Comparison of ENCODE assay signal across 10 mouse cellular contexts in genomic region chr17:56338909-56339308, GRCm38 (mm10). TPM values are rescaled to one million over a fixed set of nuclear protein-coding genes. Genes with fewer than 3 reads are reported as not detected.
DNase-seq lines count a peak whose midpoint lies in the region; ATAC-seq and TF ChIP-seq lines count a peak whose summit lies in the region.
"Had no signal": no experiment of that assay in that cellular context is flagged by ENCODE, and none has a peak within 500 bp of the region (broad histone marks: within the 10 kb centered on the region; RNA-seq: fewer than 3 reads in every experiment).

No protein-coding gene starts in this region.

- H3K27ac ChIP-seq in neural tube, embryonic 11.5 days (ENCODE audit: low read depth, low read length), result no peak overlapping the region
- H3K27ac ChIP-seq in neural tube, embryonic 15.5 days (replicated peaks), result no peak overlapping the region
- no peak overlapping the region for H3K27ac ChIP-seq in kidney, postnatal 0 days
- no peak overlapping the region for H3K27ac ChIP-seq in intestine, embryonic 15.5 days
- no peak overlapping the region for H3K27ac ChIP-seq in hindbrain, embryonic 13.5 days

- no peaks in the 10 kb centered on the region for H3K9me3 ChIP-seq in neural tube, embryonic 11.5 days (ENCODE audit: control insufficient read depth, low read length)
- no peaks in the 10 kb centered on the region for H3K9me3 ChIP-seq in neural tube, embryonic 15.5 days (replicated peaks)
- H3K9me3 ChIP-seq in kidney, postnatal 0 days (replicated peaks; ENCODE audit: low read length), result no peaks in the 10 kb centered on the region
- H3K9me3 ChIP-seq in intestine, embryonic 15.5 days, result no peaks in the 10 kb centered on the region
- H3K9me3 ChIP-seq in hindbrain, embryonic 13.5 days, result no peaks in the 10 kb centered on the region

- H3K4me1 ChIP-seq in neural tube, embryonic 11.5 days (ENCODE audit: control insufficient read depth, insufficient read depth, low read length), result no peaks in the 10 kb centered on the region
- peaks cover 34% of the 10 kb centered on the region for H3K4me1 ChIP-seq in neural tube, embryonic 15.5 days
- no peaks in the 10 kb centered on the region; the same call in none of the 2 replicates for H3K4me1 ChIP-seq in kidney, postnatal 0 days (replicated peaks; ENCODE audit: insufficient read depth, low read length)
- peaks cover 8% of the 10 kb centered on the region; the same call in 1 of the 2 replicates for H3K4me1 ChIP-seq in intestine, embryonic 15.5 days (replicated peaks)
- peaks cover 55% of the 10 kb centered on the region for H3K4me1 ChIP-seq in hindbrain, embryonic 13.5 days (replicated peaks)

- no peak overlapping the region for H3K4me3 ChIP-seq in neural tube, embryonic 11.5 days (ENCODE audit: low read depth, low read length)
- no peak overlapping the region for H3K4me3 ChIP-seq in neural tube, embryonic 15.5 days (replicated peaks)
- H3K4me3 ChIP-seq in kidney, postnatal 0 days (replicated peaks; ENCODE audit: low read depth, low read length), result no peak overlapping the region
- no peak overlapping the region for H3K4me3 ChIP-seq in intestine, embryonic 15.5 days (replicated peaks)
- H3K4me3 ChIP-seq in hindbrain, embryonic 13.5 days, result no peak overlapping the region
- H3K4me3 ChIP-seq: myocyte had no signal

- peak; percentile 70 for DNase-seq in adrenal gland, postnatal 14 days
- no peak for DNase-seq in adrenal gland, adult 2 months
- peak; percentile 35 for DNase-seq in neural tube, embryonic 11.5 days (ENCODE audit: low spot score)
- peak; percentile 24 for DNase-seq in kidney, postnatal 0 days (ENCODE audit: low spot score)
- peak; percentile 43 to 56 for DNase-seq in monocyte, adult 2 months (ENCODE audit: low read depth in 1 of 2, low spot score in 2 of 2)

- WGBS in neural tube, embryonic 11.5 days, result 53% methylated on average over 4 of the region's 4 CpGs
- 69% methylated on average over 4 of the region's 4 CpGs for WGBS in neural tube, embryonic 15.5 days
- WGBS in kidney, postnatal 0 days, result 59% methylated on average over 4 of the region's 4 CpGs
- 55% methylated on average over 4 of the region's 4 CpGs for WGBS in intestine, embryonic 15.5 days
- WGBS in hindbrain, embryonic 13.5 days, result 49% methylated on average over 4 of the region's 4 CpGs

- no peaks in the 10 kb centered on the region for H3K36me3 ChIP-seq in neural tube, embryonic 11.5 days (ENCODE audit: control insufficient read depth, insufficient read depth, low read length)
- H3K36me3 ChIP-seq in neural tube, embryonic 15.5 days, result no peaks in the 10 kb centered on the region
- no peaks in the 10 kb centered on the region for H3K36me3 ChIP-seq in kidney, postnatal 0 days (ENCODE audit: insufficient read depth, low read length)
- no peaks in the 10 kb centered on the region for H3K36me3 ChIP-seq in intestine, embryonic 15.5 days
- peaks cover 6% of the 10 kb centered on the region for H3K36me3 ChIP-seq in hindbrain, embryonic 13.5 days

- no peak overlapping the region for H3K4me2 ChIP-seq in neural tube, embryonic 11.5 days (ENCODE audit: low read depth)
- no peak overlapping the region for H3K4me2 ChIP-seq in neural tube, embryonic 15.5 days
- no peak overlapping the region for H3K4me2 ChIP-seq in kidney, postnatal 0 days (ENCODE audit: low read length)
- H3K4me2 ChIP-seq in intestine, embryonic 15.5 days (replicated peaks), result no peak overlapping the region
- no peak overlapping the region for H3K4me2 ChIP-seq in hindbrain, embryonic 13.5 days

- no peak overlapping the region for H3K9ac ChIP-seq in neural tube, embryonic 11.5 days (ENCODE audit: low read length)
- H3K9ac ChIP-seq in neural tube, embryonic 15.5 days (replicated peaks), result no peak overlapping the region
- H3K9ac ChIP-seq in kidney, postnatal 0 days (ENCODE audit: low read depth, low read length), result no peak overlapping the region
- no peak overlapping the region for H3K9ac ChIP-seq in intestine, embryonic 15.5 days
- no peak overlapping the region for H3K9ac ChIP-seq in hindbrain, embryonic 13.5 days

- TF ChIP-seq CTCF in kidney, postnatal 0 days (IDR thresholded peaks at IDR 0.05; ENCODE audit: low read depth), result peak; percentile 61

- no peak for ATAC-seq in neural tube, embryonic 11.5 days (ENCODE audit: insufficient read depth, low FRiP score, low TSS enrichment)
- no peak for ATAC-seq in neural tube, embryonic 15.5 days (ENCODE audit: low FRiP score)
- ATAC-seq in kidney, postnatal 0 days (replicated peaks; ENCODE audit: low FRiP score, low read depth), result peak; percentile 38; the same call in 1 of the 2 replicates
- ATAC-seq in intestine, embryonic 15.5 days, result no peak
- no peak for ATAC-seq in hindbrain, embryonic 13.5 days (ENCODE audit: low FRiP score)

- H3K27me3 ChIP-seq in neural tube, embryonic 11.5 days (ENCODE audit: control insufficient read depth, insufficient read depth, low read length), result no peaks in the 10 kb centered on the region
- H3K27me3 ChIP-seq in neural tube, embryonic 15.5 days (replicated peaks), result no peaks in the 10 kb centered on the region
- H3K27me3 ChIP-seq in kidney, postnatal 0 days (ENCODE audit: insufficient read depth, low read length), result no peaks in the 10 kb centered on the region
- H3K27me3 ChIP-seq in intestine, embryonic 15.5 days (replicated peaks), result no peaks in the 10 kb centered on the region
- no peaks in the 10 kb centered on the region for H3K27me3 ChIP-seq in hindbrain, embryonic 13.5 days

RNA-seq across cellular contexts. Expression of gene Kdm4b, which starts 13.0 kb away (rescaled TPM):
- 40.1 and 46.2 TPM in 2 replicates for total RNA-seq in adrenal gland, postnatal 14 days (2021)
- 10 to 100 TPM; 37.6 to 37.8 TPM for total RNA-seq in adrenal gland, adult 2 months (2021)
- 53.7 and 56.4 TPM in 2 replicates for polyA plus RNA-seq in adrenal gland, adult 2 months (2012; rRNA removed)
- 53.5 and 59.9 TPM in 2 replicates for polyA plus RNA-seq in neural tube, embryonic 11.5 days (2014; fragmentation: Nextera tagmentation; extraction: Ambion mirVana)
- polyA plus RNA-seq in neural tube, embryonic 15.5 days (2015; fragmentation: Nextera tagmentation; extraction: Ambion mirVana), result 59.1 and 65.2 TPM in 2 replicates
- 22.4 and 23.1 TPM in 2 replicates for polyA plus RNA-seq in kidney, postnatal 0 days (2015; fragmentation: Nextera tagmentation; extraction: Ambion mirVana)
- 25.1 and 27.5 TPM in 2 replicates for polyA plus RNA-seq in intestine, embryonic 15.5 days (2015; fragmentation: Nextera tagmentation; extraction: Ambion mirVana)
- 66.0 and 66.7 TPM in 2 replicates for polyA plus RNA-seq in hindbrain, embryonic 13.5 days (2015; fragmentation: Nextera tagmentation; extraction: Ambion mirVana)

RNA-seq across cellular contexts. Expression of gene Uhrf1, which starts 35.8 kb away (rescaled TPM):
- total RNA-seq in adrenal gland, postnatal 14 days (2021), result 25.6 and 29.3 TPM in 2 replicates
- 1 to 10 TPM; 3.1 to 3.5 TPM for total RNA-seq in adrenal gland, adult 2 months (2021)
- 2.7 and 3.0 TPM in 2 replicates for polyA plus RNA-seq in adrenal gland, adult 2 months (2012; rRNA removed)
- polyA plus RNA-seq in neural tube, embryonic 11.5 days (2014; fragmentation: Nextera tagmentation; extraction: Ambion mirVana), result 116 and 128 TPM in 2 replicates
- 13.8 and 59.4 TPM in 2 replicates for polyA plus RNA-seq in neural tube, embryonic 15.5 days (2015; fragmentation: Nextera tagmentation; extraction: Ambion mirVana)
- polyA plus RNA-seq in kidney, postnatal 0 days (2015; fragmentation: Nextera tagmentation; extraction: Ambion mirVana), result 54.3 and 67.3 TPM in 2 replicates
- polyA plus RNA-seq in intestine, embryonic 15.5 days (2015; fragmentation: Nextera tagmentation; extraction: Ambion mirVana), result 124 and 125 TPM in 2 replicates
- 27.1 and 29.6 TPM in 2 replicates for polyA plus RNA-seq in hindbrain, embryonic 13.5 days (2015; fragmentation: Nextera tagmentation; extraction: Ambion mirVana)

RNA-seq across cellular contexts. Expression of gene Arrdc5, which starts 38.8 kb away (rescaled TPM):
- not detected in 2 replicates for total RNA-seq in adrenal gland, postnatal 14 days (2021)
- total RNA-seq in adrenal gland, adult 2 months (2021), result not detected
- not detected in 2 replicates for polyA plus RNA-seq in adrenal gland, adult 2 months (2012; rRNA removed)
- not detected in 2 replicates for polyA plus RNA-seq in neural tube, embryonic 11.5 days (2014; fragmentation: Nextera tagmentation; extraction: Ambion mirVana)
- polyA plus RNA-seq in neural tube, embryonic 15.5 days (2015; fragmentation: Nextera tagmentation; extraction: Ambion mirVana), result 0.34 TPM in 1 of 2 replicates, not detected in the other
- polyA plus RNA-seq in kidney, postnatal 0 days (2015; fragmentation: Nextera tagmentation; extraction: Ambion mirVana), result not detected in 2 replicates
- polyA plus RNA-seq in intestine, embryonic 15.5 days (2015; fragmentation: Nextera tagmentation; extraction: Ambion mirVana), result not detected in 2 replicates
- not detected in 2 replicates for polyA plus RNA-seq in hindbrain, embryonic 13.5 days (2015; fragmentation: Nextera tagmentation; extraction: Ambion mirVana)
- total RNA-seq: ES-E14 had no signal
- polyA plus RNA-seq: myocyte had no signal

RNA-seq across cellular contexts. Expression of gene Plin3, which starts 46.2 kb away (rescaled TPM):
- total RNA-seq in adrenal gland, postnatal 14 days (2021), result 76.9 and 106 TPM in 2 replicates
- 100 to 1,000 TPM in 1 of 2 experiments, 10 to 100 TPM in 1; 65.9 to 101 TPM for total RNA-seq in adrenal gland, adult 2 months (2021)
- 43.9 and 51.8 TPM in 2 replicates for polyA plus RNA-seq in adrenal gland, adult 2 months (2012; rRNA removed)
- 33.0 and 37.8 TPM in 2 replicates for polyA plus RNA-seq in neural tube, embryonic 11.5 days (2014; fragmentation: Nextera tagmentation; extraction: Ambion mirVana)
- polyA plus RNA-seq in neural tube, embryonic 15.5 days (2015; fragmentation: Nextera tagmentation; extraction: Ambion mirVana), result 13.2 and 28.7 TPM in 2 replicates
- 69.6 and 75.2 TPM in 2 replicates for polyA plus RNA-seq in kidney, postnatal 0 days (2015; fragmentation: Nextera tagmentation; extraction: Ambion mirVana)
- 153 and 195 TPM in 2 replicates for polyA plus RNA-seq in intestine, embryonic 15.5 days (2015; fragmentation: Nextera tagmentation; extraction: Ambion mirVana)
- polyA plus RNA-seq in hindbrain, embryonic 13.5 days (2015; fragmentation: Nextera tagmentation; extraction: Ambion mirVana), result 20.0 and 23.5 TPM in 2 replicates
